Mouse (Mus musculus) frontal cortex, adult (tissue): ENCODE data around the gene Abcb8.
"Not testable (repeated sequence)": the region's sequence is repeated elsewhere in the genome, so short reads cannot be mapped to it uniquely, and the experiment has no call there.

Experiments
- ATAC-seq: cut with Nextera tagmentation; 2 replicates; pipeline ENCODE4 v1.9.2; 2017; ENCODE audit warnings: mild to moderate bottlenecking, moderate library complexity, mixed read lengths; ENCODE audit not compliant: low TSS enrichment

The Abcb8 gene

GRCm38 (mm10) chr5:24394165-24394894 is 867 bp downstream of the Abcb8 start:
- ATAC-seq = peak; percentile 95

GRCm38 (mm10) chr5:24396254-24396653 is 2.8 kb downstream of the Abcb8 start:
- not testable (repeated sequence) for ATAC-seq

- no peak for ATAC-seq
Observed at GRCm38 (mm10) chr5:24399686-24400085, 6.2 kb downstream of the Abcb8 start.

GRCm38 (mm10) chr5:24400362-24400761 is 6.9 kb downstream of the Abcb8 start:
- ATAC-seq = no peak

- ATAC-seq = no peak
Observed at GRCm38 (mm10) chr5:24400911-24401605, 7.6 kb downstream of the Abcb8 start.

GRCm38 (mm10) chr5:24401969-24402368 is 8.5 kb downstream of the Abcb8 start:
- ATAC-seq = peak; percentile 10; the same call in 1 of the 2 replicates

GRCm38 (mm10) chr5:24404594-24405360 is 11.3 kb downstream of the Abcb8 start:
- peak; percentile 42 for ATAC-seq

GRCm38 (mm10) chr5:24405389-24405876 is 12.0 kb downstream of the Abcb8 start:
- ATAC-seq = no peak

- no peak for ATAC-seq
Observed at GRCm38 (mm10) chr5:24408651-24409050, 15.2 kb downstream of the Abcb8 start.

- no peak for ATAC-seq
Observed at GRCm38 (mm10) chr5:24409466-24409865, 16.0 kb downstream of the Abcb8 start.

- ATAC-seq = no peak
Observed at GRCm38 (mm10) chr5:24412063-24412462, 18.6 kb downstream of the Abcb8 start.

GRCm38 (mm10) chr5:24413042-24413693 is 19.7 kb downstream of the Abcb8 start, which contains the start of gene Asic3:
Gene Asic3 (plus strand): TSS chr5:24413392.
- no peak for ATAC-seq

GRCm38 (mm10) chr5:24413938-24414337 is 20.5 kb downstream of the Abcb8 start:
- no peak for ATAC-seq

GRCm38 (mm10) chr5:24416222-24416736 is 22.8 kb downstream of the Abcb8 start:
- ATAC-seq = peak; percentile 71

GRCm38 (mm10) chr5:24417587-24417986 is 24.1 kb downstream of the Abcb8 start:
- no peak for ATAC-seq

GRCm38 (mm10) chr5:24420381-24420780 is 26.9 kb downstream of the Abcb8 start:
- ATAC-seq = no peak

- peak; percentile 85 for ATAC-seq
Observed at GRCm38 (mm10) chr5:24423129-24424003, 29.9 kb downstream of the Abcb8 start, which contains the start of the genes Cdk5 and Slc4a2. Gene Cdk5 (minus strand): TSS chr5:24423530. Gene Slc4a2 (plus strand): TSS chr5:24423837.

- ATAC-seq = peak; percentile 5
Observed at GRCm38 (mm10) chr5:24424004-24424781, 30.7 kb downstream of the Abcb8 start.

- ATAC-seq = peak; percentile 28
Observed at GRCm38 (mm10) chr5:24424861-24425411, 31.5 kb downstream of the Abcb8 start.
